Mouse (Mus musculus) Muller cell, postnatal 12 days (primary cell): ENCODE measurements around the gene P2rx1.

Experiments used
- DNase-seq: peaks from one replicate; pipeline ENCODE4 v3.0.0-alpha.2; 2015; ENCODE audit errors: inconsistent ontology term

P2rx1 gene

DNA sequence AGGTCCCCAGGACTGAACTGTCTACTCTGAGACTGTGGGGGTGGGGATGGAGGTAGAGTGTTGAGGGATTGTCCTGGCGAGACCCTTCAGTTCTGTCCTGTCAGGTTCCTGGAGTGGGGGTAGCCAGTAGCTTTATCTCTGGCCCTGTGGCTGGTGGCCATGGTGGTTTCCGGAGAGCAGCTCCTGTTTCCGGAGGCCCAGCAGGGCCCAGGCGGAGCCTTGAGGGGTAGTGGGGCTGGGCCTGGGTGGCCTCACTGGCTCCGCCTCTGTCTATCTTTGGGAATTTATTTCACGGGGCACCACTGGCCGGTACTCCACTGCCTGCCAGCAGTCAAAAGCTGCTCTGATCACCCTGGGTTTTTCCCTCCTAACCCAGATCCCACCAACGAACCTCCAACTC is at the start of gene P2rx1:
Gene P2rx1, plus strand, starts transcription at position 333 of the 400 bp plus-strand sequence.
- no peak for DNase-seq

DNA sequence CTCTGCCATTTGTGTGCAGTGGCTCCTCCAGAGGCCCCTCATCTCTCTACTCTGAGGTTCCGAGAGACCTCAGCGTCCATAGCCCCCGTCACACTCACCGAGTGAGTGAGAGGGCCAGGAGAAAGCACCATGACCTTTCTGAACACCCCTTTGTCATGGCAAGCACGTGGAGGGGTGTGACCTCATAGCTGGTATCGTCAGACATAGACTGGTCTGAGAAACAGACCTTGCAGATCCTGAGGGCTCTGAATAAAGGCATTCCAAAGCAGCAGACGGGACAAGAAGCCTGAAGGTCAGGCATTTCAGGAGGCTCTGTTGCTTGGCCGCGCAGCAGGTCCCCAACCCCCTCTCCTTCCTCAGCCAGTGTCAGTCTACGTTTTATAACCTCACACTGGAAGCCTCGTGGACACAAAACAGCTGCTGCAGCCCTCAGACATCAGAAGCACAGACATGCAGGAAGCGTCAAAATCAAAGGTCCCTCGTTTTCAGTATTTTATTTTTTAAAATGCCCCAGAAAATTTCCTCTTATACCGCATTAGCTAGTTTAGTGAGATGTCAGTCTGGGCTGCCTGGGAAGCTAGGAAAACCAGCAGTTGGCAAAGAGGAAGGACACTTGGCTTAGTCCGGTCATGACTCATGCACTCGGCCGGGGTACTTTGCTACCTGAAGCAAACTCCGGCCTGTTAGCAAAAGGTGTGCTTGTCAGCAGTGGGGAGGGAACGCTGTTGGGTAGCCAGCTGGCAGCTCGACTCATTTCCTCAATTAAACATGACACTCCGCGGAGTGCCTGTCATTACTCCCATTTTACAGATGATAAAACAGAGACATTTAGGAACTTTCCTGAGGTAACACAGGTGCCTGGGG is 47.5 kb upstream of the P2rx1 start:
- DNase-seq = no peak

DNA sequence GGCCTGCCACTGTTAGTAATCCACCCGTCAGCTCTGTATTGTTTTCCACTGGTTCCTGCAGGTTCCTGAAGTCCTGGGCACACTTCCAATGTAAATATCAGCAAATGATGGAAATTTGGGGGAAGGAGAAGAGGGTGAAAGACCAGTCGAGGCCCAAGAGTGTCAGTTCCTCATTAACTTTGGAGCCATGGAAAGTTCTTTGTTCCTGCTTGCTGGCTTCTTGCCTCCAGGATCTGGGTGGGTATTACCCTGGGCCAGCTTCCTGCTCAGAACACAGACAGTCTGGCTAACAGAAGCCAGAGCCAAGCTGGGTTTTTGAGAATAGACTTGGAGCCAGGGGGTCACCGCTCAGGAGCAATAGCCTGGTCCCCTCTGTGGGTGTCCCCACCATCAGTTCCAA is 46.7 kb upstream of the P2rx1 start:
- peak; percentile 48 for DNase-seq

DNA sequence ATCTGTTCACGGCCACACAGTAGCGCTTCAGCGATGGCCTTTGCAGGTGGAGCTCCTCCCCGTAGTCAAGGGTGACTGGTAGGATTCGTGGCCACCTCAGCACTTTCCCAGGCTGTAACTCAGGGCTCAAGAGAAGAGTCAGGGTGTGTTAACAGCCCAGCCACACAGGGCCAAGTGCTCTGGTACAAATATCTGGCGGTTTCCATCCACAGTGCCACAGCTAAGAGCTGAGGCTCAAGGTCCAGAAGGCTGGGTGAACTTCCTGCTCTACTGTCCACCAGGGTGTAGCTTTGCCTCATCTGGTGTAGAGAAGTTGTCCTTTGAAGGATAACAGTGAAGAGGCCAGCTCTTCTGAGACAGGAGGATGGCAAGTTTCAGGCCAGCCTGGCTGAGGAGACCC is 46.2 kb upstream of the P2rx1 start:
- DNase-seq = no peak

DNA sequence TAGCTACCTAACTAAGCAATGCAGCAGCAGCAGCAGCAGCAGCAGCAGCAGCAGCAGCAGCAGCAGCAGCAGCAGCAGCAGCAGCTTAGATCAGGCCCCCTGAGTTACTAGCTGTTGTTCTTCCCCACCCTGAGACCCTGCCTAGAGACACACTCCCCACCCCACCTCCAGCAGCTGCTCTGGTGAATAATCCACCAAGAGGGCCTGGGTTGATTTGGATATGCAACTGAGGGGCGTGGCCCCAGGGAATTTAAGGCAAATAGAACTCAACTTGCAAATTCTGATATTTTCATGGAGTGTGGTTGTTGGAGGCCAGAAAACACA is 45.8 kb upstream of the P2rx1 start:
- no peak for DNase-seq

DNA sequence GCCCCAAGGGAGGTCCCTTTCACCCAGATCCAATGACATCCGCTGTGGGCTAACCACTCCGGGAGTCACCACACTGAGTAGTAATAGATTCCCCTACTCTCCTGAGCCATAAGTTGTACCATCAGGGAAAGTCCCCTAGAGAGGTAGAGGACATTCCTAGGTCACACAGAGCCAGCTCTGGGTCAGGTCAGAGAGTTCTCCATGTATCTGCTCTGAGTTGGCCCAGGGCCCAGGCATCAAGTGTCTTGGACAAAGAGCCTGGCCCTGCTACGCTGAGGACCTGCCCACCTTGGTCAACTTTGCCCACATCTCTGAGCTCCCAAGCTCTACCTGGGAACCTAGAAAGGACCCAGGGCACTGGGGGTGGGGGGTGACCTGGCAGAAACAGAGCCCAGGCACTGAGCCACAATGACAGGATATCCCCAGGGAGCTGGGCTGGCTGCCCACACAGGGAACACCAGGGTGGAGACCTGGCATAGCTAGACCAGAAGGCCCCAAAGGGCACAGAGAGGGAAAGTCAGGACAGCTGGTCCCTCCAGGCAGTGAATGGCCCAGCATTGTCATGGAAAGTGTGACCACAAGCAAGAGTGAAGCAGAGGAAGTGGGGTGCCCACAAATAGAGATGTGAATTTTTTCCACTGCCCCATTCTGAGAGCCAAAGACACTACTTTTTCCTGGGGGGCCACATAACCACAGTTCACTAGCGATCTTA is 45.3 kb upstream of the P2rx1 start:
- DNase-seq = peak; percentile 54

DNA sequence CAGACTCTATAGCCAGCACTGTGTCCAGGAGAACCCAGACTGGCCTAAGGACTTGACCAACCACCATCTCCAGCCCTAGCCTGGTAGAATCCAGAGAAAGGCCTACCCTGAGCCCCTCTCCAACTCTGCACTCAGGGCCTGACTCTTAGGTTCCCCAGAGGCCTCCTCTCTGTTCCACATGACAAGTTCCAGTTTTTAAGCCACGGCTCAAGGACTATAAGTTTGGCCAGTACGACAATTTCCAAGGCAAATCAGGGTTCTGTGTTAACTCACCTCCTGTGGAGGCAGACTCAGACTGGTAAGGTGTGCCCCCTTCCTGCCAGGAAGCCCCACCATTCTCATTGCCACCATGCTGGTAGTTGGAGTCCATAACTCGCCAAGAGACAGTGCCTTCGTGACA is 44.7 kb upstream of the P2rx1 start:
- DNase-seq = no peak

DNA sequence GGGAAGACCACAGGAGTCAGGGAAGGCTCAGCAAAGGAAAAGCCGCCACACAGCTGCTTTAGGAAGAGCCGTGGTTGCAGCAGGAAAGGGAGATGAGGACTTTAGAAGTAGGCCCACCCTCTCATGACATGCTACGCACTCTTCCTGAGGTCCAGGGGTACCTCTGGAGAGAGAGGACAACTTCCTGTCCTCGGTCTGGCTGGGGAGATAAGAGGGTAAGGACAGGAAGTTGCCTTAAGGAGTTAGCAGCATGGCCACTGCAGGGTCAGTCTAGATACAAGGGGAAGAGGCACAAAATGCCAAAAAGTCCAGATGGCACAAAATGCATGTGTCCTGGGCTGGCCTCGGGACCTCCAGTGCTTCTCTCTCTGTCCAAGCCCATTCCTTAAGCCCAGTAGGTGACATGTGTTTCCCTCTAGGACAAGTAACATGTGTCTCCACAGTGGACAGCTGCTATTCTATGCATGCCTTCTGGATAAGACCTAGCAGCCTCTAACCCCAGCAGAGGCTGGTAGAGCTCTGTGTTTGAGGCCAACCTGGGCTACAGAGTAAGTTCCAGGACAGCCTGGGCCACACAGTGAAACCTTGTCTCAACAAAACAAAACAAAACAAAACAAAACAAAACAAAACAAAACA is 43.4 kb upstream of the P2rx1 start:
- no peak for DNase-seq

DNA sequence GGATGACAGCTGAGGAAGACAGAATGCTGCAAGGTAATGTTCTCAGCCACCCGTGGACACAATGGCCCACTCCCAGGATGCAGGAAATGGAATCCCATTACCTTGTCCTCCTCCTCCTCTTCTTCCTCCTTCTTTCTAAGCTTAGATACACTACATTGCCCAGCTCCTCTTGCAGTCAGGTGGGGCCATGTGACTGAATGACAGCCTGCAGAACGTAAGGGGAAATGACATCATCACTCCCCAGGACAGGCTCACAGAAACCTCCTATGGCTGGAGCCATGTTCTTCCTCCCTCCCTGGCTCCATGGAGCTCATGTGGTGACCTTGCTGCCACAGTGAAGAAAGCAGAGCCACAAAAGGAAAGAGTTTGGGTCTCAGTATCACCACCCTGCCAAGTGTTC is 41.6 kb upstream of the P2rx1 start:
- DNase-seq = no peak

DNA sequence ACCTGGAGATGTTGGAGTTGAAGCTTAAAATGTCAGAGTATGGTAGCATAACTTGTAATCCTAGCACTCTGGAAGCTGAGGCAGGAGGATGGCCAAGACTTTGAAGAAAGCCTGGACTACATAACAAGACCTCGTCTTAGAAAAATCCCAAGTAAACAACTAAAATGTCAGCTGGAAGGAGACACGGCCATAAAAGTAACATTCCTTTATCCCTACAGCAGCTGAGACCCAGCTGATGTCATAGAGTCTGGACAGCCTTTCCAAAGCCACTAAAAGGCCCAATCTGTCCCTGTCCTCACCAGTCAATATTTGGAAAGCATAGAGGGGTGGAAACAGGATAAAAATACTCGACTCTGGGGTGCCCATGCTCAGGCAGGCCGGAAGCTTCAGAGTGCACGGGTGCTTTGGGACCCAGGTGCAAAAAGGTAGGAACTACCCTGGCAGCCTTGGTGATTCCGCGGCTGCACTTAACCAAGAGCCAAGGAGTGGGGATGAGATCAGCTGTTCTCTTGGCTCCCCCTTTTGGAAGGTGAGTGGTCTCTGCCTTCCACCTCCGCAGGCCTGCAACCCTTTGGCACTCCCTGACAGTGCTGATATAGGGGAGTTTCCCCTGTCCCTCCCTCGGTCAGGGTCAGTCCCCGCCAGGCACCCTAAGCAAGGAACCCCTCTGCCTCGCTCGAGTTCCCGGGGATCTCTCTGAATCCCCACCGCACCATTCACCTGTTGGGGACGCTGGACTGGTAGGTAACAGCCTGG is 38.8 kb upstream of the P2rx1 start:
- DNase-seq = no peak

DNA sequence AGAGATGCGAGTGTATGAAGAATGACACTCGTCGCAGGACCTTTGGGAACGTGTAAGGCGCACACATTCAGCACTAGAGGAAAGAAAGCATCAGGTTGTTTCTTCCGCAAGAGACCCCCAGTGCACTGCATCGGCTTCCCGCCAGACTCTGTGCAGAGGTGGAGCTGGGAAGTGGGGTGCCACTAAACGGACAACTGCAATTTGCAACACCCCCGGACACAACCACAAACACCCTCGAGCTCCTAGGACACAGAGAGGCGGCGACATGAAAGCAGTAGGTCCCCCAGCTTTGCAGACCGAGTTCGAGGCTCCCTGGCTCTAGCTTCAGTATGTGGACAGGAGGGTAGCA is 38.2 kb upstream of the P2rx1 start:
- no peak for DNase-seq

DNA sequence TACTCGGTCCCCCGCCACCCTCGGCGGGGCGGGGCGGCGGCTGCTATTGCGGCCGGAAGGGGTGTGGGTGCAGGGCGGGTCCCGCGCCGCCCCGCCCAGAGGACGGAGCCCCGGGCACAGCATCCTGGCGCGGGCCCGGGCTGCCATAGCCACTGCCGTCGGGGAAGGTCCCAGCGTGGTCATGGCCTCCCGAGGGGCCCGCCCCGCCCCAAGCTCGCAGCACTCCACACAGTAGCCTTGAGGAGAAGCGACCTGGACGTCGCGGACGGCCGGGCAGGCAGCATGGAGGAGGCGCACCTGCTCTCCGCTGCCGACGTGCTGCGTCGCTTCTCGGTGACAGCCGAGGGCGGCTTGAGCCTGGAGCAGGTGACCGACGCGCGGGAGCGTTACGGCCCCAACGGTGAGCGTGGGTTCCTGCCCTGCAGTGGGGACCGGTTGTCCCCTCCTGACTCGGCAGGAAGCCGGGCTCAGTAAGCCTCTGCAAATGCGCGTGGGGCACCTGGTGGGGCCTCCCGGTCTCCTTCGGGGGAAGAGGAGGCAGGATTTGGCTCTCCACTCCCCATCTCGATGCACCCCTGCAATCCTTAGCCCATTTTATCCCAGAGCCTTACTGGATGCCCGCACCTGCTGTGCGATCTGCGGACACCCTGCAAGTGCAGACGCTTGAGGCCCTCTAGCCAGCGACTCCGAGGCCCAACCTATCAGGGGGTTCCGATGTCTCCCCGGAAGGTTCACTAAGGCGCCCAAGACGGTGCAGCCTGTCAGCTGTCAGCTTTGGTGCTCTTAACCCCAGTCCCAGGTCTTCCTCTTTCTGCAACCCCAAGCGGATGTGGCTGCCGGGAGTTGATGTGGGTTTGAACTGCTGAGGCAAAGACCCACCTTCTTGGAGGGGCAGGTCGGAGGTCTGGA is 37.6 kb upstream of the P2rx1 start, which contains the start of gene Atp2a3:
Gene Atp2a3, plus strand, starts transcription at position 98 of the 909 bp plus-strand sequence.
- DNase-seq = peak; percentile 9

DNA sequence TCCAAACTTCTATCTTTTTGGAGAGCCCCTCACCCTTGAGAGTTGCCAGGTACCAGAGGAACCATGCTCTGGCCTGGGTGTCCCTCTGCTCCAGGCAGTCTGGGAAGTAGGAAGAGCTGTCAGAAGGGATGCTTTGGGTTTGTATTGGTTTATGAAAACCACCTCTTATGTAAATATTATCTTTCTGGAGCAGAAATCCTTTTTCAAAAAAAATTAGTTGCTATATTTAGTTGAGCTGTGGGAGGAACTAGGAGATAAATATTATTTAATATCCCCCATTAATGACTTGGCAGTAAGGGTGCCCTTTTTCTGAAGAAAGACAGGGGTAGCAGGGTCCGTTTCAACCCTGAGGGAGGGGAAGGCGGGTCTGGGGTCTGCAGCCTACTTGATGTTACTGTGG is 36.5 kb upstream of the P2rx1 start:
- DNase-seq = no peak

DNA sequence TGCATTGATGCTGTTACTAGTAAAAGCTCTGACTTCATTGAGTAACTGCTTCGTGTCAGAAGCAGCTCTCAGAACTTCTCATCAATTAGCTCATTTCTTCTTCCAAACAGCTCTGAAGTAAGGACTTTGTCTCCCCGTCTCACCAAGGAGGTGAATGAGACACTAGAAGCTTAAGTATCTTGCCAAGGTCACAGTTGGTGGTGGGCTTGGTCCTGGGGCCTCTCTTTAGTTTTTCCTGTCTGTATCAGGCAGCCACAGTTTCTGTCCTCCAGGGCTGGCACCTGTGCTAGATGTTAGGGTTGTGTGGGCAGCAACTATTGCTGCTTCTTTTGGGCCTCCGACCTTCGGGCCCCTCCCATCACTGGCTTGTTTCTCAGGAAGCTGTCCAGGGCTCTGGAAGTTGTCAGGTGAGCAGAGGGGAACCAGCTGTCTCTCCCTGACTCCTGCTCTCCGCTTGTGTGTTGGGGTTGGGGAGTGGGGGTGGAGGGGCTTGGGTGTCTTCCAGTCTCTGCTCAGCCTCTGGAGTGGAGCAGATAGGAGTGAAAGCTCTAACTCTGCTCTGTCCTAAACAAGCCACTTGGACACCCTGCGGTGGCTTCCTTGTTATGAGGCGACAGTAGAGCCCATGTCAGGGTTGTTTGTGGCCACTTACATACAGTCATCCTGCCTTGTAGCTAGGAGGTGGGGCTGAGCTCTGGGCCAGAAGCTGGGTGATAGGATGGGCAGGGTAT is 35.7 kb upstream of the P2rx1 start:
- no peak for DNase-seq

DNA sequence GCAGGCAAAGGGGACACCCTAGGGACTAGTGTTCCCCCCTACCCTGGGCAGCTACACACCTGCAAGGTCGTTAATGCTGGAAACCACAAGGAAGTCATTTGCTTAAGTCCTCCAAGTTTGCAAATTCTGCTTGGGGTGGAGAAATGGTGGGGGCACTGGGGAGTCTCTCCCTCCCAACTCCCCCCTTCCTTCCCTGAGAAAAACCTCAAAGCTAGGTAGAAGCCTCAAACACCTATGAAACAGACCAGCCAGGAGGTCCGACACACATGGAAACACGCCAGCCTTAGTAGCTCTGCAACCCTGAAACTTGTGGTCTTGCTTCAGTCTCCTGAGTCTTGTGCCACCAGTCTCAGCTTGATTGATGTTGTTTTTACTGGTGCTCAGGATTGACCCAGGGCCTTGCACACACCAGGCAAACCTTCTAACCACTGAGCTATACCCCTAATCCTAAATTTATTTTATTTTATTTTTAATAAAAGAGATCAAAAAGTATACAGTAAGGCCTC is 35.1 kb upstream of the P2rx1 start:
- DNase-seq = no peak

DNA sequence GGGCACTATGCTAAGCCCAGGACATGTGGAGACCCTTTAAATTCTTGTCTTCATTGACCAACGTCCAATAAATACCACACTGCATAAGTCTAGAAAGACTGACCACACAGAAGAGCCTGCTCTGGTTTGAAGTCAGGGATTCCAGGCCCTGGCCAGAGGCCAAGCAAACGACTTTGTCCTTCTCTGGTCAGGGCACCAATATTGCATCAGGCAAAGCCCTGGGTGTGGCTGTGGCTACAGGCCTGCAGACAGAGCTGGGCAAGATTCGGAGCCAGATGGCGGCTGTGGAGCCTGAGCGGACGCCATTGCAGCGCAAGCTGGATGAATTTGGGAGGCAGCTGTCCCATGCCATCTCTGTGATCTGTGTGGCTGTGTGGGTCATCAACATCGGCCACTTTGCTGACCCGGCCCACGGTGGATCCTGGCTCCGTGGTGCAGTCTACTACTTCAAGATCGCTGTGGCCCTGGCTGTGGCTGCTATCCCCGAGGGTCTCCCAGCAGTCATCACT is 23.9 kb upstream of the P2rx1 start:
- DNase-seq = no peak

DNA sequence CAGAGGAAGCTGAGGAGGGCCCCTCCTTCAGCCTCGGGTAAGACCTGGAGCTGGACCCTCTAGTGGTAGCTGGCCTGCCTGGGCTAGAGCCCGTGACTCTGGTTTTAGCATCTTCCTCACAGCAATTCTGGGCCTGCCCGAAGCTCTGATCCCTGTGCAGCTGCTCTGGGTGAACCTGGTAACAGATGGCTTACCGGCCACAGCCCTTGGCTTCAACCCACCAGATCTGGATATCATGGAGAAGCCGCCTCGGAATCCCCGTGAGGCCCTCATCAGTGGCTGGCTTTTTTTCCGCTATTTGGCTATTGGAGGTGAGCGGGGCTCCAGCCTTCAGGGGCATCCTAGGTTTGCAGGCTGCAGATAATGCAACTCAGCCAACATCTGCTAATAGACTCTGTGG is 16.4 kb upstream of the P2rx1 start:
- DNase-seq = no peak

DNA sequence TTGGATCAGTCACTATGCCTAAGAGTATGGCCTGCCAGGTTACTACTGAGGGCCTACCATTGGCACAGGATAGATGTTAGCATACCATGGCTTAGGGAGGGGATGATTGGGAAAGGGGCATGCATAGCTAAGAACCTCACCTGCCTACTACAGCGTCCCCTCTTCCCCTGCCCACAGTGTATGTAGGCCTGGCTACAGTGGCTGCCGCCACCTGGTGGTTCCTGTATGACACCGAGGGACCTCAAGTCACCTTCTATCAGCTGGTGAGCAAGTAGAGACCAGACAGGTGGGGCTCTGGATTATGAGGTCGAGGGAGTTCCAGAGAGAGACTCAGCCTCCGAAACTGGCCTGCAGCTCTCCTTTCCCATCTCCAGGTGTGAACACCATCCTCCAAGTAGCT is 15.6 kb upstream of the P2rx1 start:
- no peak for DNase-seq

DNA sequence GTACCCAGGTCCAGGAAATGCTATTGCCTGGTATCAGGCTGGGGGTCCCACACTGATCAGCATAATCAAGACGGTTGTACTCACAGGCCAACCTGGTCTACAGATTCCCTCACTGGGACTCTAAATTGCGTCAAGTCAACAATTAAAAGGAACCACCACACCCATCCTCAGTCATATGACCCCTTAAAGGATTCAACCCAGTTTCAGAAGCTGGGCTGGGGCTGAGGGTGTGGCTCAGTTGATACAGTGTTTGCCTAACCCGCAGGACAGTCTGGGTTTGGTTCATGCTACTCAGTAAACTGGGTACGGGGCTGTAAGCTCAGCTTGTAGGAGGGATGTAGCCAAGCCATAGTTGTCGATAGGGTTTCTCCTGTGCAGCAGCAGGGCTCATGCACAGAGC is 12.2 kb upstream of the P2rx1 start:
- no peak for DNase-seq

DNA sequence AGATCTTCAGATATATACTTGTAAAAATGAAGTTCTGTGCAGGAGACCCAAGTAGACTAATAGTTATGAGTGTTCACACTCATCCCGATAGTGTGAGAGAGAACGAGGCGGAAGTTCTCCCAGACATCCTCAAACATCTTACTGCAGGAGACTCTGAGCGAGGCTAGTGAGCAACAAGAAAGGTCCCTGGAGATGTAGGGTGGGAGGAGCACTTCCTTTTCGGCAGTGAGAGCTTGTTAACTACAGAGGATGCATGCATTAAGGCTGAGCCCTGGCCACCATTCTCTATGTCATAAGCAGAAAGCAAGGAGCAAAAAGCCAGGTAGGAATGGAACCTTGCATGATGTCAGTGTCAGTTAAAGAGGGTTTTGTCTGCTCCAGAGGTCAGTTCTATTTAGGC is 11.7 kb upstream of the P2rx1 start:
- no peak for DNase-seq
